Mouse (Mus musculus) midbrain, embryonic 13.5 days (tissue): ENCODE measurements at regions not wholly inside any gene's neighbourhood (a gene's known extent, or its start where the extent isn't known, plus 50 kb on each side); places are given as distances from the start of the nearest gene placed in this dataset.
"Not testable (repeated sequence)": the region's sequence is repeated elsewhere in the genome, so short reads cannot be mapped to it uniquely, and the experiment has no call there.

Source experiments
- ATAC-seq: fragments of 200-750 bp; cut with Nextera tagmentation; 2 replicates; pipeline ENCODE4 v1.8.0; 2017; ENCODE audit warnings: mild to moderate bottlenecking, moderate TSS enrichment, moderate library complexity
- H3K27ac ChIP-seq: fragments of 300-500 bp; sonication (generic); 2 replicates; pipeline ENCODE4 v1.5.1; 2015; ENCODE audit warnings: inconsistent platforms, mild to moderate bottlenecking, moderate library complexity
- H3K27me3 ChIP-seq: fragments of 300-500 bp; sonication (generic); 2 replicates; pipeline ENCODE4 v1.6.1; 2015; ENCODE audit warnings: mild to moderate bottlenecking, inconsistent platforms
- H3K36me3 ChIP-seq: fragments of 300-500 bp; sonication (generic); 2 replicates; pipeline ENCODE4 v1.6.1; 2015; ENCODE audit warnings: mild to moderate bottlenecking, inconsistent platforms
- H3K4me1 ChIP-seq: fragments of 300-500 bp; sonication (generic); replicated peaks from 2 replicates; pipeline ENCODE4 v1.6.1; 2015; ENCODE audit warnings: inconsistent platforms
- H3K4me2 ChIP-seq: fragments of 300-500 bp; sonication (generic); replicated peaks from 2 replicates; pipeline ENCODE4 v1.6.1; 2015; ENCODE audit warnings: moderate library complexity, mild to moderate bottlenecking, inconsistent platforms
- H3K4me3 ChIP-seq: fragments of 300-500 bp; sonication (generic); replicated peaks from 2 replicates; pipeline ENCODE4 v1.5.1; 2015; ENCODE audit warnings: mild to moderate bottlenecking, inconsistent platforms
- H3K9ac ChIP-seq: fragments of 300-500 bp; sonication (generic); replicated peaks from 2 replicates; pipeline ENCODE4 v1.6.1; 2015; ENCODE audit warnings: mild to moderate bottlenecking, inconsistent platforms
- H3K9me3 ChIP-seq: fragments of 300-500 bp; sonication (generic); 2 replicates; pipeline ENCODE4 v1.6.1; 2016; ENCODE audit warnings: mild to moderate bottlenecking, inconsistent platforms
- WGBS: fragments of 180-500 bp; shearing (Covaris S2); methylation state at CpG from one replicate; pipeline ENCODE4 v1.1.7; 2015; 5-methylcytosine and 5-hydroxymethylcytosine counted together

- no peaks in the 10 kb centered on the region for H3K36me3 ChIP-seq
- no peak overlapping the region for H3K4me3 ChIP-seq
- no peak for ATAC-seq
- H3K4me2 ChIP-seq: no peak overlapping the region
- H3K27ac ChIP-seq: no peak overlapping the region
- H3K4me1 ChIP-seq: no peaks in the 10 kb centered on the region
- H3K9ac ChIP-seq: no peak overlapping the region
- no peaks in the 10 kb centered on the region for H3K27me3 ChIP-seq
- no peaks in the 10 kb centered on the region for H3K9me3 ChIP-seq
Measured at GRCm38 (mm10) chr17:76703823-76704222, 1152.1 kb upstream of the Fam98a start.

DNA sequence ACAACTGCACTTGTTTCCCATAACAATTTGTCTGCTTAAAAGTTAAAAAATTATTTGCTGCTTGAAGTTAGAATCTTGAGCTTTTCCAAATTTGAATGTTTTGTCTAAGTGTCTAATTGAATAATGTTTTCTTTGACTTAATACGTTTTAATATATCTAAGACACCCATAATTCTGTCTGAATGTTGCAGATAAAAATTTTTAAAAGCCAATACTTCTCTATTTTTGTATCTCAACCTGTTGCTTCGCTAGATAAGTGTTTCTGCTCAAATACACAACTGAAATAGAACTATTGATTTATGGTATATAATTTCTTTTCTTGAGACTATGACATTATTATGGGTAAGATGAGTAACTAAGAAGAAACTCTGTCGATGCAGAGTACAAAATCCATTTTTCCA is 1144.5 kb upstream of the Fam98a start:
- no peak overlapping the region for H3K4me3 ChIP-seq
- H3K27ac ChIP-seq: no peak overlapping the region
- H3K4me2 ChIP-seq: no peak overlapping the region
- H3K9me3 ChIP-seq: no peaks in the 10 kb centered on the region
- H3K27me3 ChIP-seq: no peaks in the 10 kb centered on the region
- ATAC-seq: no peak
- H3K4me1 ChIP-seq: no peaks in the 10 kb centered on the region
- 81% methylated on average over 3 of the region's 3 CpGs for WGBS
- H3K36me3 ChIP-seq: no peaks in the 10 kb centered on the region
- H3K9ac ChIP-seq: no peak overlapping the region

- Histone ChIP-seq H3K9ac (no peak overlapping the region), H3K27me3 (no peaks in the 10 kb centered on the region), H3K36me3 (no peaks in the 10 kb centered on the region), H3K4me3 (no peak overlapping the region), H3K27ac (no peak overlapping the region), H3K4me2 (no peak overlapping the region), H3K9me3 (no peaks in the 10 kb centered on the region), H3K4me1 (no peaks in the 10 kb centered on the region)
- no peak for ATAC-seq
- WGBS: 69% methylated on average over 4 of the region's 4 CpGs
Measured at GRCm38 (mm10) chr17:76658056-76658455, 1106.3 kb upstream of the Fam98a start.

- no peaks in the 10 kb centered on the region for H3K36me3 ChIP-seq
- no peak overlapping the region for H3K9ac ChIP-seq
- no peaks in the 10 kb centered on the region for H3K27me3 ChIP-seq
- H3K4me2 ChIP-seq: no peak overlapping the region
- WGBS: 87% methylated on average over 7 of the region's 7 CpGs
- ATAC-seq: no peak
- H3K4me3 ChIP-seq: no peak overlapping the region
- H3K9me3 ChIP-seq: no peaks in the 10 kb centered on the region
- no peaks in the 10 kb centered on the region for H3K4me1 ChIP-seq
- H3K27ac ChIP-seq: no peak overlapping the region
Measured at GRCm38 (mm10) chr17:76625976-76626375, 1074.2 kb upstream of the Fam98a start.

GRCm38 (mm10) chr17:76605237-76605636 is 1053.5 kb upstream of the Fam98a start:
- no peaks in the 10 kb centered on the region for H3K36me3 ChIP-seq
- WGBS: 90% methylated on average over 1 of the region's 1 CpGs
- H3K4me1 ChIP-seq: no peaks in the 10 kb centered on the region
- no peak overlapping the region for H3K4me3 ChIP-seq
- H3K9ac ChIP-seq: no peak overlapping the region
- H3K27me3 ChIP-seq: no peaks in the 10 kb centered on the region
- no peaks in the 10 kb centered on the region for H3K9me3 ChIP-seq
- ATAC-seq: no peak
- no peak overlapping the region for H3K27ac ChIP-seq
- H3K4me2 ChIP-seq: no peak overlapping the region

- H3K9me3 ChIP-seq: no peaks in the 10 kb centered on the region
- H3K4me3 ChIP-seq: no peak overlapping the region
Measured at GRCm38 (mm10) chr17:76578323-76578722, 1026.6 kb upstream of the Fam98a start.

DNA sequence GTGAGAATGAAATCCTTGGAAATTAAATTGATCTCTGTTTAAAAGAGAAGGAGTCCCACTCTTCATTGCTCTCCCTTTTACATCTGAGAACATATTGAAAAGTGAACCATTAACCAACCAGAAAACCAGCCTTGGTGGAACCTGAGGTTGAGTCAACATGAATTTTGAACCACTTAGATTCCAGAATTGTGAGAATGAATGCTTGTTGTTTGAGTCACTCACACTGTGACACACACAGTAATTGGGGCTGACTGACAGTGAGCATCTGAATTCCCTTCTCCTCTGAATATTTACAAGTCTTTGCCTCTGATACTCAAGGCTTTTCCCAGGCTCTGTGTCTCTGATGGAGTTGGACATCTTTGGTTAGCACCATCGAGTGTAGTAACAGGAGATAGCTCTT is 1008.0 kb upstream of the Fam98a start:
- H3K4me2 ChIP-seq: no peak overlapping the region
- H3K27ac ChIP-seq: no peak overlapping the region
- no peak for ATAC-seq
- no peak overlapping the region for H3K9ac ChIP-seq
- H3K36me3 ChIP-seq: no peaks in the 10 kb centered on the region
- no peaks in the 10 kb centered on the region for H3K9me3 ChIP-seq
- H3K27me3 ChIP-seq: no peaks in the 10 kb centered on the region
- WGBS: 86% methylated on average over 1 of the region's 1 CpGs
- H3K4me1 ChIP-seq: no peaks in the 10 kb centered on the region
- no peak overlapping the region for H3K4me3 ChIP-seq

More at GRCm38 (mm10) chr17:76578323-76578722, 1026.6 kb upstream of the Fam98a start:
- no peak overlapping the region for H3K27ac ChIP-seq
- no peak overlapping the region for H3K4me2 ChIP-seq
- no peak for ATAC-seq
- no peaks in the 10 kb centered on the region for H3K36me3 ChIP-seq
- no peaks in the 10 kb centered on the region for H3K27me3 ChIP-seq
- no peak overlapping the region for H3K9ac ChIP-seq
- no peaks in the 10 kb centered on the region for H3K4me1 ChIP-seq

- H3K27ac ChIP-seq: no peak overlapping the region
- H3K4me3 ChIP-seq: no peak overlapping the region
- no peaks in the 10 kb centered on the region for H3K4me1 ChIP-seq
- H3K27me3 ChIP-seq: no peaks in the 10 kb centered on the region
- no peak for ATAC-seq
- H3K9me3 ChIP-seq: no peaks in the 10 kb centered on the region
- WGBS: 72% methylated on average over 3 of the region's 3 CpGs
- no peak overlapping the region for H3K9ac ChIP-seq
- H3K36me3 ChIP-seq: no peaks in the 10 kb centered on the region
- H3K4me2 ChIP-seq: no peak overlapping the region
Measured at GRCm38 (mm10) chr17:76545566-76545965, 993.8 kb upstream of the Fam98a start.

- H3K9ac ChIP-seq: no peak overlapping the region
- ATAC-seq: no peak
- no peaks in the 10 kb centered on the region for H3K4me1 ChIP-seq
- no peaks in the 10 kb centered on the region for H3K9me3 ChIP-seq
- no peak overlapping the region for H3K4me2 ChIP-seq
- H3K4me3 ChIP-seq: no peak overlapping the region
- H3K27me3 ChIP-seq: no peaks in the 10 kb centered on the region
- H3K36me3 ChIP-seq: no peaks in the 10 kb centered on the region
- no peak overlapping the region for H3K27ac ChIP-seq
Measured at GRCm38 (mm10) chr17:76535772-76536171, 984.0 kb upstream of the Fam98a start.

GRCm38 (mm10) chr17:76501732-76502131 is 950.0 kb upstream of the Fam98a start:
- Histone ChIP-seq H3K27me3 (no peaks in the 10 kb centered on the region), H3K4me3 (no peak overlapping the region), H3K9ac (no peak overlapping the region), H3K9me3 (no peaks in the 10 kb centered on the region), H3K27ac (no peak overlapping the region), H3K36me3 (no peaks in the 10 kb centered on the region), H3K4me2 (no peak overlapping the region), H3K4me1 (no peaks in the 10 kb centered on the region)
- no peak for ATAC-seq

DNA sequence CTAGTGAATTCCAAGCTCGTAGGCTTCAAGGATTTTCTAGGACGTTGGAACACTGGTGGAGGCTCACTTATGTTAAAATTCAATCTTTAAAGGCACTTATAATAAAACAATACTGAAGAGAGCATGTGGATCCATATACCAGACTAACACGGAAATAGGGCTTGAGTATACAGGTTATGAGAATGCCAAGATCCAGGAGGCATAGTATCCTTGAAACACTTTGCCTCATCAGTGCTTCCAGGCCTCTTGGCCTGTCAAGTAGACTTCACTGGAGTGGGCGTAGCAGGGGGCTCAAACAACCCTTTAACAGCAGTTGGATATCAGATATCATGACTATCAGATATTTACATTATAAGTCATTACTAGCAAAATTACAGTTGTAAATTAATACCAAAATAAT is 948.7 kb upstream of the Fam98a start:
- Histone ChIP-seq H3K27me3 (no peaks in the 10 kb centered on the region), H3K4me2 (no peak overlapping the region), H3K36me3 (no peaks in the 10 kb centered on the region), H3K9me3 (no peaks in the 10 kb centered on the region), H3K27ac (no peak overlapping the region), H3K4me3 (no peak overlapping the region), H3K9ac (no peak overlapping the region), H3K4me1 (no peaks in the 10 kb centered on the region)
- 75% methylated on average over 4 of the region's 4 CpGs for WGBS
- no peak for ATAC-seq

- H3K36me3 ChIP-seq, H3K4me1 ChIP-seq, H3K9ac ChIP-seq, H3K27me3 ChIP-seq, ATAC-seq, H3K27ac ChIP-seq, H3K4me2 ChIP-seq, H3K9me3 ChIP-seq, H3K4me3 ChIP-seq: not testable (repeated sequence)
Measured at GRCm38 (mm10) chr17:76499981-76500380, 948.2 kb upstream of the Fam98a start.

DNA sequence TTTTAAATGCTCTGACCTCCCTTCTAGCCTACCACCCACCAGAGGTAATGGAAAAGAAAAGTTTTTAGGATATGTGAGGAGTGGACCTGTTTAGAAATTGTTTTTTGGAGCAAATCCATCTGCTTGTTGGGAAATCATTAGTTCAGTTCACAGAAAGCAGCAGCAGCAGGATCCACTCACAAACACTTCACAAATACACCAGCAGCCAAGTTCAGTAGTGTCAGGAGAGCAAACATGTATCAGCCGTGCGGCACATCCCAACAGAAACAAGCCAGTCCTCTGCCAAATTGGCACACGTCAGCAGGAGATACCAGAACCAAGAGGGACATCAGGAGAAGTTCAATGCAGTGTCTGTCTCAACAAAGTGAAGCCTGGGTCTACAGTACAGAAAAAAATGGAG is 935.6 kb upstream of the Fam98a start:
- WGBS: 91% methylated on average over 3 of the region's 3 CpGs

DNA sequence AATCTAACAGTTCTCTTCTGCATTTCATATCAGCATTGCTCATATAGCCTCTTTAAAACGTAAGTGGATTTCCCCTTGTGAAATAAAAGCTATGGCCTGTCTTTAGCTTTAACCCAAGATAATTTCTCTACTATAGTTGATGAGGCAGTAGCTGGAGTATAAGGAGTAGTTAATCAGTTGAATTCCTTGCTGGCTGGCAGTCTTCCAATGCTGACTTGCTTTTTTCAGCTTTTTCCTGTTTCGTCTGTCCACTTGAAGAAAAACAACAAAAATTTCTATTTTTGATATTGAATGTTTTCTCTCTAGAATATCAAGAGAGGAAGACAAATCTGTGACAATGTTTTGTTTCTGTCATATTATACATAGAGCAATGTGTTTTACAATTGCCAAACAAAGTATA is 932.4 kb upstream of the Fam98a start:
- H3K27ac ChIP-seq: no peak overlapping the region
- ATAC-seq: no peak

More for the DNA sequence above, 935.6 kb upstream of the Fam98a start:
- no peak for ATAC-seq
- H3K27ac ChIP-seq: no peak overlapping the region
- H3K27me3 ChIP-seq: no peaks in the 10 kb centered on the region
- no peak overlapping the region for H3K9ac ChIP-seq
- no peak overlapping the region for H3K4me3 ChIP-seq
- no peak overlapping the region for H3K4me2 ChIP-seq
- no peaks in the 10 kb centered on the region for H3K36me3 ChIP-seq
- H3K4me1 ChIP-seq: no peaks in the 10 kb centered on the region
- no peaks in the 10 kb centered on the region for H3K9me3 ChIP-seq

More for the DNA sequence above, 932.4 kb upstream of the Fam98a start:
- Histone ChIP-seq H3K4me3 (no peak overlapping the region), H3K36me3 (no peaks in the 10 kb centered on the region), H3K9ac (no peak overlapping the region), H3K4me1 (no peaks in the 10 kb centered on the region), H3K27me3 (no peaks in the 10 kb centered on the region), H3K4me2 (no peak overlapping the region), H3K9me3 (no peaks in the 10 kb centered on the region)
- WGBS: 81% methylated on average over 2 of the region's 2 CpGs
